In genomic region chr2:181375787-181376186, GRCm38 (mm10) we compare ENCODE assay signal across 10 mouse cellular contexts. TPM values are rescaled to one million over a fixed set of nuclear protein-coding genes. Genes with fewer than 3 reads are reported as not detected.
A peak's percentile ranks its signal among the peaks of the same experiment; 100 is the strongest.
DNase-seq lines count a peak whose midpoint lies in the region; ATAC-seq lines count a peak whose summit lies in the region.
"Had no signal": no experiment of that assay in that cellular context is flagged by ENCODE, and none has a peak within 500 bp of the region (broad histone marks: within the 10 kb centered on the region; RNA-seq: fewer than 3 reads in every experiment).

No protein-coding gene starts in this region.

- H3K4me3 ChIP-seq in midbrain, embryonic 11.5 days (ENCODE audit: low read depth, low read length), result no peak overlapping the region
- no peak overlapping the region for H3K4me3 ChIP-seq in midbrain, embryonic 15.5 days

- peak; percentile 56 for DNase-seq in embryo, embryonic 10 days (ENCODE audit: low spot score)
- DNase-seq in embryo, embryonic 9.5 days (ENCODE audit: extremely low spot score), result no peak
- peak; percentile 89 for DNase-seq in midbrain, embryonic 11.5 days (ENCODE audit: low spot score, missing footprints)
- peak; percentile 87 for DNase-seq in naive thymus-derived CD4-positive, alpha-beta T cell, adult 2 months (ENCODE audit: low read depth)
- no peak for DNase-seq in layer of hippocampus, postnatal 36 days
- DNase-seq: thymus, postnatal 25 days had no signal

- H3K27ac ChIP-seq in midbrain, embryonic 11.5 days (ENCODE audit: low read depth, low read length), result no peak overlapping the region
- H3K27ac ChIP-seq in midbrain, embryonic 15.5 days, result no peak overlapping the region
- H3K27ac ChIP-seq: macrophage had no signal

- no peak overlapping the region for H3K9ac ChIP-seq in midbrain, embryonic 11.5 days (ENCODE audit: low read length)
- no peak overlapping the region for H3K9ac ChIP-seq in midbrain, embryonic 15.5 days

- H3K27me3 ChIP-seq in midbrain, embryonic 11.5 days (ENCODE audit: control insufficient read depth, insufficient read depth, low read length), result no peaks in the 10 kb centered on the region
- H3K27me3 ChIP-seq in midbrain, embryonic 15.5 days (replicated peaks), result no peaks in the 10 kb centered on the region

- H3K4me1 ChIP-seq in midbrain, embryonic 11.5 days (ENCODE audit: control insufficient read depth, insufficient read depth, low read length), result no peaks in the 10 kb centered on the region
- H3K4me1 ChIP-seq in midbrain, embryonic 15.5 days, result 0 out of 2 replicates have a peak, but pooled peaks cover 3% of the 10 kb centered on the region

- peaks cover 11% of the 10 kb centered on the region for H3K36me3 ChIP-seq in midbrain, embryonic 11.5 days (ENCODE audit: control insufficient read depth, insufficient read depth, low read length)
- peaks cover 18% of the 10 kb centered on the region; the same call in 1 of the 2 replicates for H3K36me3 ChIP-seq in midbrain, embryonic 15.5 days (replicated peaks)

- WGBS in midbrain, embryonic 11.5 days, result 86% methylated on average over 2 of the region's 2 CpGs
- 92% methylated on average over 2 of the region's 2 CpGs for WGBS in midbrain, embryonic 15.5 days

- H3K4me2 ChIP-seq in midbrain, embryonic 11.5 days, result no peak overlapping the region
- H3K4me2 ChIP-seq in midbrain, embryonic 15.5 days, result no peak overlapping the region

- no peaks in the 10 kb centered on the region for H3K9me3 ChIP-seq in midbrain, embryonic 11.5 days (ENCODE audit: control insufficient read depth, low read length)
- no peaks in the 10 kb centered on the region for H3K9me3 ChIP-seq in midbrain, embryonic 15.5 days

- ATAC-seq in midbrain, embryonic 11.5 days (ENCODE audit: low FRiP score), result no peak
- ATAC-seq in midbrain, embryonic 15.5 days (replicated peaks), result no peak
- peak; percentile 67 for ATAC-seq in common myeloid progenitor, adult 5-6 weeks (replicated peaks; ENCODE audit: low read depth, poor library complexity, severe bottlenecking)
- no peak for ATAC-seq in monocyte, adult 5-6 weeks (replicated peaks; ENCODE audit: insufficient number of reproducible peaks, low FRiP score, low TSS enrichment, poor library complexity, severe bottlenecking)

RNA-seq across cellular contexts. Expression of gene Lime1, which starts 4.1 kb away (rescaled TPM):
- 19.7 TPM in 2 replicates for polyA plus RNA-seq in midbrain, embryonic 11.5 days (2014; fragmentation: Nextera tagmentation; extraction: Ambion mirVana)
- polyA plus RNA-seq in midbrain, embryonic 15.5 days (2015; fragmentation: Nextera tagmentation; extraction: Ambion mirVana), result 66.3 and 71.4 TPM in 2 replicates
- total RNA-seq in common myeloid progenitor, adult 5-6 weeks (2017), result 9.2 and 30.3 TPM in 2 replicates
- total RNA-seq in layer of hippocampus, postnatal 36 days (2021), result 10 to 100 TPM; 38.5 to 52.5 TPM
- total RNA-seq in monocyte, adult 5-6 weeks (2017), result 55.7 to 137 TPM (median 104 TPM) in 3 replicates

RNA-seq across cellular contexts. Expression of gene Arfrp1, which starts 10.6 kb away (rescaled TPM):
- polyA plus RNA-seq in midbrain, embryonic 11.5 days (2014; fragmentation: Nextera tagmentation; extraction: Ambion mirVana), result 54.2 and 60.9 TPM in 2 replicates
- 96.4 and 99.7 TPM in 2 replicates for polyA plus RNA-seq in midbrain, embryonic 15.5 days (2015; fragmentation: Nextera tagmentation; extraction: Ambion mirVana)
- total RNA-seq in common myeloid progenitor, adult 5-6 weeks (2017), result 39.3 and 82.5 TPM in 2 replicates
- total RNA-seq in layer of hippocampus, postnatal 36 days (2021), result 10 to 100 TPM; 48.4 to 53.8 TPM
- total RNA-seq in monocyte, adult 5-6 weeks (2017), result 51.2 to 71.0 TPM (median 67.9 TPM) in 3 replicates

RNA-seq across cellular contexts. Expression of gene Zgpat, which starts 11.1 kb away (rescaled TPM):
- 34.5 and 36.8 TPM in 2 replicates for polyA plus RNA-seq in midbrain, embryonic 11.5 days (2014; fragmentation: Nextera tagmentation; extraction: Ambion mirVana)
- polyA plus RNA-seq in midbrain, embryonic 15.5 days (2015; fragmentation: Nextera tagmentation; extraction: Ambion mirVana), result 96.4 and 103 TPM in 2 replicates
- total RNA-seq in common myeloid progenitor, adult 5-6 weeks (2017), result 34.4 and 38.0 TPM in 2 replicates
- total RNA-seq in layer of hippocampus, postnatal 36 days (2021), result 10 to 100 TPM; 77.5 to 83.5 TPM
- total RNA-seq in monocyte, adult 5-6 weeks (2017), result 65.6 to 98.9 TPM (median 66.9 TPM) in 3 replicates

RNA-seq across cellular contexts. Expression of gene Rtel1, which starts 56.2 kb away (rescaled TPM):
- 50.8 and 57.8 TPM in 2 replicates for polyA plus RNA-seq in midbrain, embryonic 11.5 days (2014; fragmentation: Nextera tagmentation; extraction: Ambion mirVana)
- 44.1 and 50.0 TPM in 2 replicates for polyA plus RNA-seq in midbrain, embryonic 15.5 days (2015; fragmentation: Nextera tagmentation; extraction: Ambion mirVana)
- 43.2 and 54.8 TPM in 2 replicates for total RNA-seq in common myeloid progenitor, adult 5-6 weeks (2017)
- 10 to 100 TPM; 34.1 to 35.2 TPM for total RNA-seq in layer of hippocampus, postnatal 36 days (2021)
- 34.6 to 46.3 TPM (median 37.2 TPM) in 3 replicates for total RNA-seq in monocyte, adult 5-6 weeks (2017)

Comparison
In these comparisons a context has a peak if more than half of its experiments do, and no peak if none do; other contexts are left out.
1. DNase-seq: peak in embryo, embryonic 10 days (single experiment), midbrain, embryonic 11.5 days (single experiment) and naive thymus-derived CD4-positive, alpha-beta T cell, adult 2 months (single experiment); none in embryo, embryonic 9.5 days (single experiment) and layer of hippocampus, postnatal 36 days (0 of 2).